Mouse (Mus musculus): ENCODE data around the gene Fam76a.
"Not testable (repeated sequence)": the region's sequence is repeated elsewhere in the genome, so short reads cannot be mapped to it uniquely, and the experiment has no call there.

The Fam76a gene

GRCm38 (mm10) chr4:132944776-132945175 lies 22.4 kb upstream of the Fam76a start:
- no peak for DNase-seq (ENCODE audit: low spot score)

DNA sequence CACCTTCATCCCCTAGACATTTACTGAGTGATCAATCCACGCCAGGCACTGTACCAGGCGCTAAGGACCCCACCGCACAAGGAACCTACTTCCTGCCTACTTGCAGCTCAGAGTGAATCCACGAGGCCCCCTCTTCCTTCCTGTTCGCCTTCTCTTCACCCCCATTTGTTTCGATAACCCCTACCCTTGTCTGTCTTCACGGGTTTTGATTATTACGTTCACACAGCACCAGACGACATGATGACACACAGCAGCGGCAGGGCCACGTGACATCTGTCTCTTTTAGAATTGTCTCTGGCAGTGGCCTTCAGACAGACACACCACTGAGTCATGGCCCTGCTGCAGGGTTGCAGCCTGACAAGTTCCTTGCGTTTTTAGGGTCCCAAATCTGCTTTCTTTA lies 21.7 kb upstream of the Fam76a start:
- no peak for DNase-seq (ENCODE audit: low spot score)

DNA sequence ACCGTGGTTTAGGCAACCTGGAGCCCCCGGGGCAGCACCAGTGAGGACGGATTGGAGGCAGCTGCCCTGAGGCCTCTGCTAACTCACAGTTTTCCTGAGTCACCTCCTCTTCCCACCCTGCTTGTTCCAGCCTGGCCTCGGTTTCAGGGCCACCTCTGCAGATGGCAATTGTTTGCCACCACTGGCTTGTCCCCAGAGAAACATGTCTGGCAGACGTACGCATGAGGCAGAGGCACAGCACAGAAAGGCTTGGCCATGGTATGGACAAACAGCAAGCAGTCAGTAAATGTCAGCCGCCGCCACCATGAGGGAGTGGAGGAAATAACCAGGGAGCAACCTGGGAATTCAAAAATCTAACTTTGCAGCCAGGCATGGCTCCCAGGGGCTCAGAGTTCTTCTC lies 20.7 kb upstream of the Fam76a start:
- no peak for DNase-seq (ENCODE audit: low spot score)

DNA sequence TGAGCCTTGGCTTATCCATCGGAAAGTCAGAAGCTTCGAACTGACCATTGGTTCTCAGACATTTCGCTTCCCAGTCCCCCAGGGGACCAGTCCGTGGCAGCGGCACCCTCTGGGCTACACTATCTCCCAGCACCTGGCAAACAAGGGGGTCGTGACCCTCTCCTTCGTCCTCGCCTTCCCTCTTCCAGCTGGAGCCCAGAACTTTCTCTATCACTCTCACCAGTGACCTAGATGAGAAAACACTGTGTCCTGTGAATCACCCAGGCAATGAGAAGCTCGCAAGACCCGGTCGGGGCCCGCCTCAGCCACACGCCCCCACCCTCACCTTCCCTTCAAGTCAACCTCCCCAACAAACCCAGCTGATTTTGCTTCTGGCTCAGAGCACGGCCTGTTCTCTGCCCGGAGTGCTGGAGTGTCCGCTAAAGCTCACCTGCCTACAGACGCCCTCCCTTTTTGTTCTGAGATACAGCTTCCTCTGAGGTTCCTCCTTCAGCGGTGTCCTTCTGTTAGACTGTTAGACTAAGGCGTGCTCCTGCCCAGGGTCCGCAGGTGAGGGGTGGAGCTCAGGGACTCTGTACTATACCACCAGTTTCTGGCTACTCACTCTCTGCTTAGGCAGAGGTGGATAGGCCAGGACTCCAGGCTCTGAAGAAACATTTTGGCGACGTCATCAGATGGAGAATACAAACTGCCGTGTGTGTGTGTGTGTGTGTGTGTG lies 18.8 kb upstream of the Fam76a start:
- no peak for DNase-seq (ENCODE audit: low spot score)

- peak; percentile 88 for DNase-seq (ENCODE audit: low spot score)
Observed at GRCm38 (mm10) chr4:132939421-132940127, 17.2 kb upstream of the Fam76a start.

DNA sequence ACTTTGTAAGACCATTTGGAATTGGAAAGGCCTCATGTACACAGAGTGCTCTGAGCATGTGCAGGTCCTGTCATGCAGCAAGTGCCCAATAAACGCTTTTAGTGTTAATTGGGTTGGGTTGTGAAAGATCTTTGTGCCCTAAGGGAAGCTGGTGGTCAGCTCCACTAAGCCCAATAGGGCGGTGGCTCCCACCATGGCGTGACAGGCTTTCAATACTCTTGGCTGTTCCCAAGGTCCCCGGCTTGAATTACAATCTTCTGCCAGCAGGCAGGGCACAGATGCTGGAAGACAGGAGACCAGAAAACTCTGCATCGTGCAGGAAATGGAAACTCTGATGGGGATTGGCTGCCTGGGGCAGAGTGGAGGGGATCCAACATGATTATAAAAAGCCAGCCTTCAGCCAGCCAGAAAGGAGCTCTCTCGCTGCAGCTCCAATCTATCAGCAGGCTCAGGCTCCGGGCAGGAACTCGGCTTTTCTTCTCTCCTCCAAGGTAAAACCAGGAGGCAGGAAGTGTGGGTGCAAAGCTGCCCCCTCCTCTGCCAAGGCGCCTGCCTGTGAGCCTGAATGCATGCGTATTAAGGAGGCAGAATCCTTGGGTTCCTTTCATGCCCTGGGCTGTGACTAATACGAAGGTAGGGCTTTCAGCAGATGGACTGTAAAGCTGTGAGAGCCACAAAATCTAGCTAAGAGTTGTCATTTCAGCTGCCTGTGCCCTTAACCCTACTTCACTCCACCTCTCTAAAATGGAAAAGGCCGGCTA lies 16.0 kb upstream of the Fam76a start:
- DNase-seq (ENCODE audit: low spot score), result peak; percentile 44

- DNase-seq (ENCODE audit: low spot score), result peak; percentile 64
Observed at GRCm38 (mm10) chr4:132934639-132935038, 12.3 kb upstream of the Fam76a start.

- DNase-seq (ENCODE audit: low spot score), result no peak
Observed at GRCm38 (mm10) chr4:132932752-132933404, 10.5 kb upstream of the Fam76a start.

DNA sequence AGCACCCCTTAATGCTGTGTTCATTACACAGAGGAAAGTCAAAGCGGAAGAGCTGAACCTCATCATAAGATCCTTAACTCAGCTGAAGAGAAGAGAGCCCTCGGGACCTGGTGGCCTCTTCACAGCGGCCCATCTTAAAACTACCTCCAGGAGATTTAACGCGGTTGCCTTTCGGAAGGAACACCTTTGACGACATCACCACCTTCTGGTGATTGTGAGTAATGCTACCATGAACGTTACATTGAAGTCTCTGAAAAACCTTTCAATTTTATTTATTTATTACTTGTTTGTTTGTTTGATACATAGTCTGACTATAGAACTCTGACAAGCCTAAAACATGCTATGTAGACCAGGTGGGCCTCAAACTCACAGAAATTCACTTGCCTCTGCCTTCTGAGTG lies 8.4 kb upstream of the Fam76a start:
- peak; percentile 83 for DNase-seq (ENCODE audit: low spot score)

DNA sequence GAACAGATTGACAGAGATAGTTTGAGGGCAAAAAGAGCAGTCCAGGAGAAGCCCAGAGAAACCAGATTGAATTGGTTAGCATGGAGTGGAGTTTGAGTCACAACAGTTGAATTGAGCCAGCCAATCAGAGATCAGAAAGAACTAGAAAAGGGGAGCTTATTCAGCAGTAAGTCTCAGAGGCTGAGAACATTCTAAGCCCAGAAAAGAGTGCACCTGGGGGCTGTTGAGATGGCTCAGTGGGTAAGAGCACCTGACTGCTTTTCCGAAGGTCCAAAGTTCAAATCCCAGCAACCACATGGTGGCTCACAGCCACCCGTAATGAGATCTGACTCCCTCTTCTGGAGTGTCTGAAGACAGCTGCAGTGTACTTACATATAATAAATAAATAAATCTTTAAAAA lies 4.2 kb upstream of the Fam76a start:
- not testable (repeated sequence) for DNase-seq (ENCODE audit: low spot score)

GRCm38 (mm10) chr4:132922061-132922530 lies 262 bp downstream of the Fam76a start:
- peak; percentile 52 for DNase-seq (ENCODE audit: low spot score)

DNA sequence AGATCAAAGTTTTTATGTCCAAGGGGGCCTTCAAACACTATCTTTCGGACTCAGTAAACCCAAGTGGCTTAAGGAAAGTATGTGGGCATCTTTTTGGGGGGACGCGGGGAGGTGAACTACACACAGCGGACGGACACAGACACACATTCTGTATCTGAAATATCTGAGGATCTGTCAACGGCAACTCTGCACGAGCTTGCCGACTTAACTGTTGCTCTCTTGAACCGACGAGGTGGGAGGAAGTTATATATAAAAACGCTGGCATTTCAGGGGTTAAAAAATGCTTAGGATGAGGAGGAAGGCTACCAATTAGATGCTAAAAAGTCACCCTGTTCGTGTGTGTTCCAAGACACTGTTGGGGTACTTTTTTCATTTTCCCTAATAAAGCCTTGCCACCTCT lies 870 bp downstream of the Fam76a start:
- peak; percentile 24 for DNase-seq (ENCODE audit: low spot score)

- no peak for DNase-seq (ENCODE audit: low spot score)
Observed at GRCm38 (mm10) chr4:132920171-132920570, 2.2 kb downstream of the Fam76a start.

DNA sequence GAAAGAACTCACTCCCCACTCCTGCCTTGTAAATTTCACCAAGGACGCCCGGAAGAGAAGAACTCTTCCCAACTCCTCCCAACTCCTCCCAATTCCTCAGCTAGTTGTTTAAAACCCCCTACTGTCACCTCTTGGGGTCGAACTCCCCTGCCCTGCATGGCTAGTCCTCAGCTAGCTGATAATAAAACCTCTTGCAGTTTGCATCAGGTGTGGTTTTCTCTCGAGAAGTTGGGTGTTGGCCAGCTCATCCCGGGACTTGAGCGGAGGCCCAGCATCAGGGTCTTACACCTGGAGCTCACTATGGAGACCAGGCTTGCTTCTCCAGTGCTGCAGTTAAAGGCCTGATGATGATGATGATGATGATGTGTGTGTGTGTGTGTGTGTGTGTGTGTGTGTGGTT lies 3.9 kb downstream of the Fam76a start:
- DNase-seq (ENCODE audit: low spot score), result not testable (repeated sequence)

DNA sequence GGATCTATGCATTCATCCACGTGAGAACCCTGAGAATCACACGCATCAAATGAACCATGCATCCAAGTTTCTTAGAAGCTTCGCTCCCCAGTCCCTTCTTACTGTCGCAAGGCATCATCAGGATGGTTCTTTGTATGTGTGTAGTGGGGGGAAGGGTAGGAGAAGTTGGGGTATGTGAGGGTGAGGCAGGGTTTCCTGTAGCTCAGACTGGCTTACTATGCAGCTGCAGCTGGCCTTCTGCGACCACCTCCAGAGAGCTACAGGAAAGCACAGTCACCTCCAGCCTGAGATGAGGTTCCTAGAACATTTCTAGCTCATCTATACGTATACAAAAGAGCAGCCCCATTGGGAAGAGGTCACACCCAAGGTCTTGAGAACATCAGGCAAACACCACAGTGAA lies 10.2 kb downstream of the Fam76a start:
- no peak for DNase-seq (ENCODE audit: low spot score)

DNA sequence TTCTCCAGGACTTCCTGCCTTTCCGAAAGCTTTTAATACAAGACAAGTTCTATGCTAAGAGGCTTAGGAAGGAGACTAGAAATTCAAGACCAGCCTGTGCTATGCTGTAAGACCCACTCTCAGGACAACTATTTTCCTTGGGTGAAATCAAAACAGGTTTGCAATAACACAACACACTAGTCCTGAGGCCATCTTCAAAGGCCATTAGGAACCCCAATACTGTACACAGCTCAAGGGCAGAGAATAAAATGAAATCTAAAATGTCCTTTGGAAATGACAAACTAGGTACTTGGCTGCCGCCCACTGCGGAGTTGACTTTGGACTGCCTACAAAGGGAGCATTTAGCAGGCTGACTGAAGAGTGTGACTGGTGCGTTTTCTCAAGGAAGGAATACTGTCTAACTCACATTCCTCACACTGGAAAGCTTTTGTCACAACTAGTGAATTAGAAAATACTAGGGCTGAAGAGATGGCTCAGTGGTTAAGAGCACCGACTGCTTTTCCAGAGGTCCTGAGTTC lies 16.5 kb downstream of the Fam76a start:
- no peak for DNase-seq (ENCODE audit: low spot score)

DNA sequence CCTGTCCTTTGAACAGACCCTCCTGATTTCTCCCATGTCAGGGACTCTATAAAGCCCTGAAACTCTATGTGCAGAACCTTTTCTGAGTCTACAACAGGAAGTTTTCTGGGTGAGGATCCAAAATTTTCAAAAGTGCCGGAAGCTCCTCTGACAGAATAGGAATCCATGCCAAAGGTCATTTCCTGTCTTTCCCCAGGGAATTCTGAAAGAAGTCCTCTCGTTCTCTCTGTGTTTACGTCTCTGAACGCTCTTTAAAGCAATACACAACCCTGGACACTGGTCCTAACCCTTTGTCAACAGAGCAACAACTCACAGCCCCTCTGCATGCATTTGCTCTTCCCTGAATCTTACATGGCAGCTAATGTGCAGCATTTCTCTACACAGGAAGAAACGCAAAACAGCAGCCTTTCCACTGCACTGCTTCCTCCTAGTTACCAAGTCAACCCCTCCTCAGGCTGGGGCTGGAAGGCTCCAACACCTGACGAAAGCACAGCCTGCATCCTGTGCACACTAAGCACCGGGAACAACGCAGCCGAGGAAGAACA lies 17.5 kb downstream of the Fam76a start:
- DNase-seq (ENCODE audit: low spot score), result peak; percentile 24

DNA sequence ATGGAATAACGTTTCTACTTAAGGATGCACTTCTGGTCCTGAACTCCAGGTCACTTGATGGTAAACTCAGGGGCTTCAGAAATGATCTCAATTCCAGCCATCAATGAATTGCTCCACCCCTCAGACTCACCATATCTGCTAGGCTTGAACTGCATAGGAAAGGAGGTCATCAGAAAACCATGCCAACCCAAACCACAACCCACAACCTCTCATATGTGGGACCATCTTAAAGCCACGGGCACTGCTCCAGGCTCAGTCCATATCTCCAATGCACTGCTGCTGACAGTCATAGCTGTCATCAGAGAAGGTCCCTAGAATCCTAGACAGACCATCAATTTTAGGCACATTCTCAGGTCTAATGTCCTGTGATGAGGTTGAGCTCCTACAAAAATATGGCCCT lies 18.3 kb downstream of the Fam76a start:
- DNase-seq (ENCODE audit: low spot score), result no peak

GRCm38 (mm10) chr4:132898197-132898596 lies 24.2 kb downstream of the Fam76a start:
- no peak for DNase-seq (ENCODE audit: low spot score)

DNA sequence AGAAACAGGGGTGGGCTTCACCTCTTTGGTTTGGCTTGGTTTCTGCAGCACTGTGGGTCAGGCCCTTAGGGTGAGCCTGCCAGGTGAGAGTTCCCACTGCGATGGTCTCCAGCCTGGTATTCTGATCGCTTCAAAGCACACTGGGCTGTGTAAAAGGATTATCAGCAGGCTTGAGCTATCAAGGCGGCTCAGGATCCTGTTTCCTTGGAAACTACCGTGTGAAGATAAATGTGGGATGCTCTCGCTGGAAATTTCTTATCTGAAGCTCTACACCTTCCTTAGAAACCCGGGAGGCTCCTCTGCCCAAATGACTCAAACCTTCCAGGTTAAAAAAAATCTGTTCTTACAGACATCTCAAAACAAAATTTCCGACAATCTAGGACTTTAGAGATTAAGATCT lies 28.0 kb downstream of the Fam76a start:
- no peak for DNase-seq (ENCODE audit: low spot score)

DNA sequence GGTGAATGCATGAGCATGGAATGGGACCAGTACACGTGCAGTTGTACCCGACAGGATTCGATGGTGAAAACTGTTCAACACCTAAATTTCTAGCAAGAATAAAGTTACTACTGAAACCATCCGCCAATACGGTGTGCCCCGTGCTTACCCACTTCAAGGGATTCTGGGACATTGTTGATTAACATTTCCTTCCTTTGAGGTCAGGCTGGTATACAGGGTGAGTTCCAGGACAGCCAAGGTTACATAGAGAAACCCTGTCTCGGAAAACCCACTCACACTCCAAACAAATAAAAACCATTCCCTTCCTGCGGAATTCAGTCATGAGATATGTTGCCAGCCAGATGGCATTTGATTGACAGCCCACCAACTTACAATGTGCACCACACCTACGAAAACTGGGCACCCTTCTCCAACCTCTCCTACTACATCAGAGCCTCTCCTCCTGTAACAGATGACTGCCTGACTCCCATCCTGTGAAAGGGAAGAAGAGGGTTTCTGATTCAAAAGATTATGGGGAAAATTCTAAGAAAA lies 37.4 kb downstream of the Fam76a start:
- no peak for DNase-seq (ENCODE audit: low spot score)

Data from embryo, embryonic 10.5 days (tissue).